Mouse (Mus musculus) liver, embryonic 14.5 days (tissue): ENCODE results near the gene Coro1c. TPM values are rescaled to one million over a fixed set of nuclear protein-coding genes. Genes with fewer than 3 reads are reported as not detected.

Source experiments
- ATAC-seq: fragments of 200-750 bp; cut with Nextera tagmentation; 2 replicates; pipeline ENCODE4 v1.8.0; 2017; ENCODE audit warnings: moderate number of reproducible peaks, mild to moderate bottlenecking, moderate library complexity; ENCODE audit not compliant: insufficient read depth
- DNase-seq, 3 experiments: peaks; one replicate each; pipeline ENCODE4 v3.0.0-alpha.2; 2012 to 2013; ENCODE audit warnings: low read depth in 3 of 3, low spot score in 3 of 3
- H3K27ac ChIP-seq: fragments of 300-500 bp; sonication (generic); 2 replicates; pipeline ENCODE4 v1.5.1; 2014; ENCODE audit warnings: moderate library complexity, mild to moderate bottlenecking, control low read depth, inconsistent platforms
- H3K27me3 ChIP-seq: fragments of 300-500 bp; sonication (generic); 2 replicates; pipeline ENCODE4 v1.6.1; 2014; ENCODE audit warnings: mild to moderate bottlenecking, low read length, moderate library complexity; ENCODE audit not compliant: control insufficient read depth, insufficient read depth
- H3K36me3 ChIP-seq: fragments of 300-500 bp; sonication (generic); replicated peaks from 2 replicates; pipeline ENCODE4 v1.6.1; 2014; ENCODE audit warnings: low read depth; ENCODE audit not compliant: control insufficient read depth, insufficient read depth
- H3K4me1 ChIP-seq, 2 experiments: fragments of 200-500 bp in 1 of 2; fragments of 300-500 bp in 1 of 2; sonication (generic) in 1 of 2; replicated peaks; 2 replicates each; pipeline ENCODE4 v1.6.1; 2012 to 2014; ENCODE audit warnings: antibody characterized with exemption in 1 of 2, inconsistent platforms in 1 of 2, low read length in 1 of 2; ENCODE audit not compliant: control insufficient read depth in 2 of 2, insufficient read depth in 2 of 2
- H3K4me2 ChIP-seq: fragments of 300-500 bp; sonication (generic); 2 replicates; pipeline ENCODE4 v1.6.1; 2014; ENCODE audit warnings: low read depth, mild to moderate bottlenecking, control low read depth, moderate library complexity
- H3K4me3 ChIP-seq, 2 experiments: fragments of 200-500 bp in 1 of 2; fragments of 300-500 bp in 1 of 2; sonication (generic) in 1 of 2; 2 replicates each; pipeline ENCODE4 v1.5.1; 2012 to 2014; ENCODE audit warnings: low read depth in 2 of 2, low read length in 2 of 2, mild to moderate bottlenecking in 2 of 2, control low read depth in 1 of 2, inconsistent platforms in 1 of 2, moderate library complexity in 1 of 2; ENCODE audit not compliant: insufficient read depth in 1 of 2
- H3K9ac ChIP-seq: fragments of 300-500 bp; sonication (generic); replicated peaks from 2 replicates; pipeline ENCODE4 v1.6.1; 2014; ENCODE audit warnings: mild to moderate bottlenecking, control low read depth, moderate library complexity
- H3K9me3 ChIP-seq: fragments of 300-500 bp; sonication (generic); 2 replicates; pipeline ENCODE4 v1.6.1; 2016; ENCODE audit warnings: low read length, mixed read lengths; ENCODE audit not compliant: control insufficient read depth
- CTCF ChIP-seq: IDR thresholded peaks from 2 replicates; pipeline ENCODE4 v1.5.1; 2016; ENCODE audit warnings: antibody characterized with exemption, low read depth, control low read depth
- EP300 ChIP-seq: IDR thresholded peaks from 2 replicates; pipeline ENCODE4 v1.6.1; 2016; ENCODE audit warnings: antibody characterized with exemption, low read depth
- WGBS: fragments of 180-500 bp; shearing (Covaris S2); extraction: QIAGEN DNeasy Blood & Tissue Kit; methylation state at CpG from one replicate; pipeline ENCODE4 v1.1.7; 2014; ENCODE audit not compliant: insufficient replicate concordance; 5-methylcytosine and 5-hydroxymethylcytosine counted together
- polyA plus RNA-seq, 2 experiments: library from polyadenylated mRNA; depleted of rRNA in 1 of 2; stranded (reverse) in 1 of 2; unstranded in 1 of 2; fragments of >200 nt; fragmentation: Nextera tagmentation in 1 of 2; extraction: Ambion mirVana in 1 of 2; gene quantifications; 2 replicates each; pipeline versions ENCODE4 v1.2.1 to v1.2.3; 2012 to 2014

Coro1c gene
- polyA plus RNA-seq, 2 experiments, result 26.2 to 35.6 TPM

DNA sequence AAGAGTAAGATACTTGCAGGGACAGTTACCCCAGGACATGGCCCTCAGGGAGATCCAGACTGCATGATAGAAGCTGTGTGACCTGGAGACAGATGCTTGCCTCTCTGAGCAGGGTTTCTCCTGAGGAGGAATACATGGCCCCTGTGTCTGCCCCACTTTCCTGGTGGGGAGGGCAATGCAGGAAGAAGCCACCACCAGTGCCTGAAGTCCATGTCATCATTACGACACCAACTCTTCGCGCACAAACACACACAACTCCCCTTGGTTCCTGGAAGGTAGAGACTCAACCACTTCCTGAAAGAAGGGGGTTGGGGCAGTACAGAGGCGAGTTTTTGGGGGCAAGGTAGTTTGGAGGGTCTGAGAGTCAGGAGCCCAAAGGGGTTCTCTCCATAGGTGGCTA, 84.3 kb downstream of the Coro1c start:
- no peak for ATAC-seq
- no peak for DNase-seq
- Histone ChIP-seq H3K9me3 (no peaks in the 10 kb centered on the region), H3K27me3 (no peaks in the 10 kb centered on the region), H3K27ac (no peak overlapping the region), H3K9ac (no peak overlapping the region), H3K4me3 (no peak overlapping the region), H3K4me1 (peaks cover 0 to 14% of the 10 kb centered on the region in 2 experiments; a peak in 2 of 4 replicates), H3K36me3 (no peaks in the 10 kb centered on the region), H3K4me2 (no peak overlapping the region)
- 52% methylated on average over 4 of the region's 4 CpGs for WGBS
- TF ChIP-seq EP300 (no peak), CTCF (no peak)

DNA sequence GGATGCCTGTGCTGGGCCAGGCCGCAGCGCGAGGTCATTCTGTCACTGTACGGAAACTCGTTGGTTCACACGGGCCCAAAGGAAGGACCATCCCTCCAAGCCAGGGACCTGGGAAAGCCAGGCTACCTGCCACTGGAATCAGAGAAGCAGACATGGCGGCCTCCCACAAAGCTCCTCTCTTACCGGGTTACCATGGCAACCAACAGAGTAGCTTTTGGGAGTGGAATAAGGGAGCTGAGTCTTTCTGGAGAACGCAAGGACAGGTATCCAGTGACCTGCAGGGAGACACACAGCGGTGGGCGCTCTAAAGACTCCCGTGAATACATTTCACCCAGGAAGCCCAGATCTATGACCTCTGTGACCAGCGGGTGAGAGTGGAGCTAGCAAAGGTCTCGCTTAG, 90.0 kb downstream of the Coro1c start:
- H3K4me1 ChIP-seq, result 0 out of 4 replicates have a peak, but pooled peaks cover 0 to 2% of the 10 kb centered on the region in 2 experiments
- H3K4me2 ChIP-seq, result no peak overlapping the region
- WGBS, result 74% methylated on average over 14 of the region's 14 CpGs
- no peak overlapping the region for H3K27ac ChIP-seq
- DNase-seq (no peak), ATAC-seq (no peak)
- H3K27me3 ChIP-seq, result no peaks in the 10 kb centered on the region
- TF ChIP-seq CTCF (no peak), EP300 (no peak)
- H3K4me3 ChIP-seq, result no peak overlapping the region
- H3K9me3 ChIP-seq, result no peaks in the 10 kb centered on the region
- no peak overlapping the region for H3K9ac ChIP-seq
- H3K36me3 ChIP-seq, result no peaks in the 10 kb centered on the region

DNA sequence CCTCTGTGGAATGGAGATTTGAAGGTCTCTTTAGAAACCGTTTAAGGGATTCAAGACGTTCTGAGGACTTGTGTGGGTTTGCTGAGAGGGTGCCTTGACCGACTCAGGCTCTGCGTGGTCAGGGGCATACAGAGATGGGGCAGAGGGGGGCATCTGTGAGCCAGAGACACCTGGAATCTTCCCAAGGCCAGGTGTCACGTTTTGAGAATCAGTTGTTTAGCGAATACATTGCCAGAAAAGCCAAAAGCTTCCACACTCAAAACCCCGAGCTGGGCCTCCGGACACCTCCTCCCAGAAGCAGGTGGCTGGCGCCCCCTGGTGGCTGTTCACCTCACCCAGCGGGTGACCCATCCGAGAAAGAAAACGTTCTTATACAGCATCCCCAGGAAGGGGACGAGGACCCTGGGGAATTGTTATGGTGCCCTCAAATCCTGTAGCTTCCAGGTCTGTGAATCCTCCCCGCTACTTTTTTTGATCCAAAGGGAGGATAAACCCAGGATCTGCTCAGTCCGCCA, 92.9 kb downstream of the Coro1c start:
- no peaks in the 10 kb centered on the region for H3K9me3 ChIP-seq
- no peak overlapping the region for H3K27ac ChIP-seq
- 0 out of 4 replicates have a peak, but pooled peaks cover 0 to 2% of the 10 kb centered on the region in 2 experiments for H3K4me1 ChIP-seq
- DNase-seq (peak; percentile 38 to 50 (median 46)), ATAC-seq (no peak; the same call in 1 of the 2 replicates)
- H3K4me3 ChIP-seq, result no peak overlapping the region
- no peaks in the 10 kb centered on the region for H3K36me3 ChIP-seq
- WGBS, result 15% methylated on average over 15 of the region's 15 CpGs
- H3K4me2 ChIP-seq, result no peak overlapping the region
- no peak overlapping the region for H3K9ac ChIP-seq
- H3K27me3 ChIP-seq, result no peaks in the 10 kb centered on the region
- TF ChIP-seq CTCF, result peak; percentile 95
- TF ChIP-seq EP300, result no peak

DNA sequence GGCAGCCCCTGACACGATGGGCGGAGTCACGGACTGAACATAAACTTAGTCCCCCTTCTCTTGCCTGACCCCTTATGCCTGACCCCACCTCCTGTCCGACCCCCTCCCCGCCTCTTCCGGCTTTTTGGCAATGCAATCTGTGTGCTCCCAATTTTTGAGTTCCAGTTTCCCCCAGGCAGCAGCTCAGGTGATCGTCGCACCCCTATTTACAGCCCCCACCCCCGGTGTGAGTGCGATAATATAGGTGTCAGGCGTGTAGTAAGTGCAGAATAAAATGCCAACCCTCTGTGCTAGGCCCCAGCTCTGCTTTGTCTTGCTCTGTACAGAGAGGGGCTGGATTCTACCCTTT, 93.5 kb downstream of the Coro1c start:
- H3K9ac ChIP-seq, result no peak overlapping the region
- TF ChIP-seq CTCF, result no peak
- no peak for TF ChIP-seq EP300
- DNase-seq, result no peak
- 49% methylated on average over 11 of the region's 11 CpGs for WGBS
- no peaks in the 10 kb centered on the region for H3K36me3 ChIP-seq
- no peaks in the 10 kb centered on the region for H3K27me3 ChIP-seq
- H3K4me2 ChIP-seq, result no peak overlapping the region
- no peak overlapping the region for H3K4me3 ChIP-seq
- H3K4me1 ChIP-seq, result 0 out of 4 replicates have a peak, but pooled peaks cover 0 to 2% of the 10 kb centered on the region in 2 experiments
- no peaks in the 10 kb centered on the region for H3K9me3 ChIP-seq
- ATAC-seq, result no peak
- no peak overlapping the region for H3K27ac ChIP-seq

DNA sequence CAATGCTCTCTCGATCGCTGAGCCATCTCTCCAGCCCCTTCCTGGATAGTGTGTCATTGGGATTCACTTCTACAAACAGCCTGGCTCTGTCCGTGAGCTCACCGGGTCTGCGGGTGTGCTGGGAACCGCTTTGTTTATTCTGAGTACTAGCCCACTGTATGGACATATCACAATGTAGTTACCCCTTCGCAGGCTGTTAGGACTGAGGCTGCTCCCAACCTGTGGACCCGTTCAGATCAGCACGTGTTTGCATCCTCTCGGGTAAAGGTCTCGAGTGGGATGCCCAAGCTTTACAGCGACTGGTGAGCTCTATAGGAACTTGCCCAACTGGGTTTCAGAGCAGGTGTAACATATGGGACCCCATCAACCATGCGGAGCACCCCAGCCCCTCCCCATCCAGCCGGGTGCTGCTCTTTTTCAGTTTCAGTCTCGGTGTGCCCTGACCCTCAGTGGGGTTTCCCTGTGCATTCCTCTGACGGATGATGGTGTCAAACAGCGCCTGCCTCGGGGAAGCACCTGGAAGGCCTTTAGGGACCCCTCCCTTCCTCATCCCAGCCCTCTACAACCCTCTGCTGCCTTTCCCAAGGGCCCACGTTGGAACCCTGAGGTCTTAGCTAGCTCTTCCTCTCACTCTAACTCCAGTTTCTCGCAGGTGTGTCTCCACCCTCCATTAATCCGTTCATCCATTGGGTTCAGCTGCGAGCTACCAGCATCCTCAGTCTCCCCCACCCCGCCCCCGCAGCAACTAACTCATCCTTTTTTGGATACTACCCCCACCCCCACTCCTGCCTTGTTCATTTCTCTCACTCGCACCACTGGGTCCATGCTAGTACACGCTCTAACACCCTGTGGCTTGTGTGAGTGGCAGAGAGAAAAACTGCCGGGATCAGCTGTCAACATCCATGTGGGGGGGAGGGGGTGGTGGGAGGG, 94.2 kb downstream of the Coro1c start:
- no peaks in the 10 kb centered on the region for H3K27me3 ChIP-seq
- ATAC-seq, result no peak

More for the DNA sequence above, 94.2 kb downstream of the Coro1c start:
- Histone ChIP-seq H3K4me1 (0 out of 4 replicates have a peak, but pooled peaks cover 0 to 2% of the 10 kb centered on the region in 2 experiments), H3K9ac (no peak overlapping the region), H3K9me3 (no peaks in the 10 kb centered on the region), H3K4me2 (no peak overlapping the region), H3K4me3 (no peak overlapping the region), H3K36me3 (no peaks in the 10 kb centered on the region), H3K27ac (no peak overlapping the region)
- TF ChIP-seq EP300 (no peak), CTCF (no peak)
- WGBS, result 39% methylated on average over 27 of the region's 27 CpGs
- no peak for DNase-seq
